Mouse (Mus musculus): ENCODE measurements around the gene Syngr2.

DNA sequence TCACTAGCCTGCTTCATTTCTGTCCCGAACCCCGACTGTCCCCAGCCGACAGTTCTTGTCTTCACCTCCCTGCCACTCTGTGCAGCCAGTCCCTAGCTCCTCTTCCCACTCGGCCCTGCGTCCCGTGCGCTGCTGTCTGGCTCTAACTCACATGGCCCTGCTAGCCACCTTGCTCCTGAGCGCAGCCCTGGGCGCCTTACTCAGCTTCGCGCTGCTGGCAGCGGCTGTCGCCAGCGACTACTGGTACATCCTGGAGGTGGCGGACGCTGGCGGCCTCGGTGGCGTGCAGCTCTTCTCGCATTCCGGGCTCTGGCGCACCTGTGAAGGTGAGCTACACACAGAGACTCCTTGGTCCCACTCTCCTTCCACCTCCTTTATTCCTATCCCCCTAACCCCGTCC is 51.1 kb downstream of the Syngr2 start, which contains the start of gene Tmem235:
- TF ChIP-seq CTCF (IDR thresholded peaks at IDR 0.05; ENCODE audit: low read depth, low read length) (no peak), GATA1 (IDR thresholded peaks at IDR 0.05; ENCODE audit: borderline replicate concordance, low read length) (no peak)
